Comparison of ENCODE assay signal across 14 mouse cellular contexts in the genomic region with DNA sequence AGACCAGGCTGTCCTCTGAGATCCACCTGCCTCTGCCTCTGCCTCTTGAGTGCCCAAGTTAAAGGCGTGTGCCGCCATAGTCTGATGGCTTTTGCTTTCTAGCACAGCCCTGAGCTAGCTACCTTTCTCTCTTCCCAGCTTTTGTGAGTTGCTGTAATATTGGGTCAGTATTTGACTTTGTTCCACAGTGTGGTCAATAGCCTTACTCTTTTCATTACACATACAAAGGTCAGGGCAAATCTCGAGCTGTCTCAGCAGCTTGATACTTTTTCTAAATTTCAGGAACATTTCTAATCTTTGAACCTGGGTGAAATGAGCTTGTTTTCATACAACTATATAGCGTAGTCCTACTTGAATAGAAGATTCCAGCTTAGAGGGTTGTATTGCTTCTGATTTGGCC. TPM values are rescaled to one million over a fixed set of nuclear protein-coding genes. Genes with fewer than 3 reads are reported as not detected.
DNase-seq lines count a peak whose midpoint lies in the region; ATAC-seq and TF ChIP-seq lines count a peak whose summit lies in the region.
"Had no signal": no experiment of that assay in that cellular context is flagged by ENCODE, and none has a peak within 500 bp of the region (broad histone marks: within the 10 kb centered on the region; RNA-seq: fewer than 3 reads in every experiment).

No protein-coding gene starts in this region.

- peaks cover 12% of the 10 kb centered on the region for H3K4me1 ChIP-seq in kidney, adult 2 months (ENCODE audit: control insufficient read depth, insufficient read depth, low read length)
- H3K4me1 ChIP-seq in MEL (ENCODE audit: control insufficient read depth in 1 of 2, insufficient read depth in 2 of 2, low read length in 2 of 2), result peaks cover 0 to 14% of the 10 kb centered on the region in 2 experiments
- peaks cover 24% of the 10 kb centered on the region for H3K4me1 ChIP-seq in forebrain, embryonic 16.5 days (replicated peaks; ENCODE audit: control insufficient read depth, insufficient read depth, low read length)
- peaks cover 38% of the 10 kb centered on the region for H3K4me1 ChIP-seq in liver, embryonic 15.5 days (replicated peaks)

- DNase-seq in kidney, adult 2 months, result peak; percentile 42
- DNase-seq in kidney, postnatal 25 days, result no peak
- no peak for DNase-seq in MEL (ENCODE audit: low read depth, low spot score)
- DNase-seq in cerebellum, postnatal 10 days, result no peak
- DNase-seq in layer of hippocampus, postnatal 25 days (ENCODE audit: extremely low spot score in 1 of 2, low spot score in 1 of 2), result no peak
- DNase-seq: cerebellum, adult 11 months; heart, postnatal 36 days; right cerebral cortex, adult 18-20 months; thymus, postnatal 25 days had no signal

- no peaks in the 10 kb centered on the region; the same call in 1 of the 2 replicates for H3K36me3 ChIP-seq in kidney, adult 2 months (ENCODE audit: control insufficient read depth, insufficient read depth, low read length)
- peaks cover 10 to 14% of the 10 kb centered on the region in 2 experiments for H3K36me3 ChIP-seq in MEL (ENCODE audit: control insufficient read depth in 1 of 2, insufficient read depth in 2 of 2, low read length in 2 of 2)
- peaks cover 6% of the 10 kb centered on the region for H3K36me3 ChIP-seq in forebrain, embryonic 16.5 days (ENCODE audit: control insufficient read depth, insufficient read depth)
- H3K36me3 ChIP-seq in liver, embryonic 15.5 days (replicated peaks), result peaks cover 17% of the 10 kb centered on the region

- H3K79me2 ChIP-seq in MEL (ENCODE audit: control insufficient read depth, insufficient read depth, low read length, poor library complexity), result peaks cover 29% of the 10 kb centered on the region

- H3K4me3 ChIP-seq in kidney, adult 2 months (ENCODE audit: insufficient read depth, low read depth, low read length), result no peak overlapping the region
- H3K4me3 ChIP-seq in MEL (ENCODE audit: control insufficient read depth in 1 of 2, insufficient read depth in 1 of 2, low read depth in 2 of 2, low read length in 2 of 2), result peak overlapping the region in 1 of 2 experiments; percentile 30; a peak in 2 of 4 replicates
- H3K4me3 ChIP-seq in forebrain, embryonic 16.5 days (replicated peaks; ENCODE audit: low read length), result no peak overlapping the region
- 0 out of 2 replicates have a peak overlapping the region, but pooled peaks have one; percentile 80 for H3K4me3 ChIP-seq in liver, embryonic 15.5 days (replicated peaks)

- no peak for TF ChIP-seq CTCF in kidney, adult 2 months (conservative IDR thresholded peaks at IDR 0.05; ENCODE audit: insufficient read depth, insufficient read length, low read depth, low read length)
- TF ChIP-seq CTCF in MEL (IDR thresholded peaks at IDR 0.05 in 2 of 3, conservative IDR thresholded peaks at IDR 0.05 in 1 of 3; ENCODE audit: control insufficient read depth in 1 of 3, insufficient read depth in 1 of 3, low read depth in 2 of 3, low read length in 3 of 3, poor library complexity in 1 of 3, severe bottlenecking in 1 of 3), result no peak

- no peak for TF ChIP-seq EP300 in MEL (IDR thresholded peaks at IDR 0.05; ENCODE audit: low read depth in 1 of 2, low read length in 2 of 2)

- TF ChIP-seq POLR2A in kidney, adult 2 months (IDR thresholded peaks at IDR 0.05; ENCODE audit: low read depth, low read length), result no peak
- TF ChIP-seq POLR2A in MEL (IDR thresholded peaks at IDR 0.05; ENCODE audit: control insufficient read depth in 1 of 2, insufficient read depth in 1 of 2, low read depth in 1 of 2, low read length in 2 of 2, poor library complexity in 1 of 2), result no peak

- peak overlapping the region; percentile 8 for H3K9ac ChIP-seq in MEL (ENCODE audit: control insufficient read depth, low read depth, low read length, poor library complexity, severe bottlenecking)
- H3K9ac ChIP-seq in forebrain, embryonic 16.5 days (replicated peaks; ENCODE audit: low read depth, low read length), result no peak overlapping the region
- H3K9ac ChIP-seq in liver, embryonic 15.5 days, result no peak overlapping the region

- no peaks in the 10 kb centered on the region for H3K9me3 ChIP-seq in MEL (replicated peaks; ENCODE audit: insufficient read depth, low read length)
- no peaks in the 10 kb centered on the region for H3K9me3 ChIP-seq in forebrain, embryonic 16.5 days (ENCODE audit: control insufficient read depth, low read length)
- H3K9me3 ChIP-seq in liver, embryonic 15.5 days (replicated peaks), result no peaks in the 10 kb centered on the region

- WGBS in kidney, adult 2 months, result 69% methylated on average over 4 of the region's 4 CpGs
- 94% methylated on average over 4 of the region's 4 CpGs for WGBS in forebrain, embryonic 16.5 days
- 80% methylated on average over 4 of the region's 4 CpGs for WGBS in liver, embryonic 15.5 days (ENCODE audit: insufficient replicate concordance)

- no peak for TF ChIP-seq RAD21 in MEL (IDR thresholded peaks at IDR 0.05; ENCODE audit: low read depth, low read length)

- peak overlapping the region; percentile 9; the same call in 1 of the 2 replicates for H3K4me2 ChIP-seq in forebrain, embryonic 16.5 days (ENCODE audit: low read length)
- H3K4me2 ChIP-seq in liver, embryonic 15.5 days, result peak overlapping the region; percentile 87

- no peaks in the 10 kb centered on the region for H3K27me3 ChIP-seq in kidney, adult 2 months (replicated peaks; ENCODE audit: control insufficient read depth, insufficient read depth, low read length)
- no peaks in the 10 kb centered on the region for H3K27me3 ChIP-seq in MEL (ENCODE audit: control insufficient read depth in 1 of 2, insufficient read depth in 2 of 2, low read length in 2 of 2)
- no peaks in the 10 kb centered on the region for H3K27me3 ChIP-seq in forebrain, embryonic 16.5 days (replicated peaks; ENCODE audit: control insufficient read depth, insufficient read depth, low read length)
- no peaks in the 10 kb centered on the region for H3K27me3 ChIP-seq in liver, embryonic 15.5 days

- no peak for ATAC-seq in forebrain, embryonic 16.5 days
- ATAC-seq in liver, embryonic 15.5 days (ENCODE audit: insufficient read depth), result no peak
- ATAC-seq in inflammation-experienced regulatory T-cells, adult 6 months, result no peak
- ATAC-seq: activated CD4-positive, CD25-positive, alpha-beta regulatory T cell, adult 4 months; CD4-positive, CD25-positive, alpha-beta regulatory T cell, adult 4 months had no signal

- H3K27ac ChIP-seq in kidney, adult 2 months (ENCODE audit: insufficient read depth, low read depth, low read length), result no peak overlapping the region
- H3K27ac ChIP-seq in MEL (ENCODE audit: control insufficient read depth, low read depth, low read length), result no peak overlapping the region
- H3K27ac ChIP-seq in forebrain, embryonic 16.5 days (ENCODE audit: low read length), result no peak overlapping the region
- H3K27ac ChIP-seq in liver, embryonic 15.5 days (replicated peaks), result 0 out of 2 replicates have a peak overlapping the region, but pooled peaks have one; percentile 11

TF ChIP-seq in MEL, 35 proteins besides CTCF, POLR2A, EP300 and RAD21 (continues in another document):
- TF ChIP-seq ZC3H11A (IDR thresholded peaks at IDR 0.05; ENCODE audit: low read depth, low read length) (no peak), NRF1 (IDR thresholded peaks at IDR 0.05; ENCODE audit: insufficient read depth, low read depth, low read length, poor library complexity, severe bottlenecking) (no peak), USF1 (IDR thresholded peaks at IDR 0.05; ENCODE audit: low read depth, low read length) (no peak), MAFK (IDR thresholded peaks at IDR 0.05; ENCODE audit: borderline replicate concordance, low read depth, low read length) (no peak)

RNA-seq across cellular contexts. Expression of a gene that starts 1.9 kb away (rescaled TPM):
- 32.6 and 37.4 TPM in 2 replicates for polyA plus RNA-seq in kidney, adult 2 months (2012; rRNA removed)
- 46.2 and 48.4 TPM in 2 replicates for total RNA-seq in MEL (2012; rRNA removed)
- 100 to 1,000 TPM in 1 of 2 experiments, 10 to 100 TPM in 1; 51.8 to 194 TPM for polyA plus RNA-seq in MEL (2012; ENCODE audit: insufficient read depth in 1 of 2, insufficient read length in 2 of 2, low read depth in 1 of 2, low replicate concordance in 2 of 2, missing spikeins in 1 of 2)
- 7.2 and 9.2 TPM in 2 replicates for polyA plus RNA-seq in forebrain, embryonic 16.5 days (2015; fragmentation: Nextera tagmentation; extraction: Ambion mirVana)
- polyA plus RNA-seq in liver, embryonic 15.5 days (2015; fragmentation: Nextera tagmentation; extraction: Ambion mirVana), result 9.1 and 10.3 TPM in 2 replicates
- 1 to 10 TPM; 2.9 to 4.1 (median 3.6) TPM for polyA plus RNA-seq in inflammation-experienced regulatory T-cells, adult 6 months (2017; shearing (Covaris generic))
- total RNA-seq in layer of hippocampus, postnatal 25 days (2021), result 10 to 100 TPM; 42.1 to 42.9 TPM

RNA-seq across cellular contexts. Expression of a gene that starts 32.3 kb away (rescaled TPM):
- 0.79 and 0.86 TPM in 2 replicates for polyA plus RNA-seq in kidney, adult 2 months (2012; rRNA removed)
- not detected in 2 replicates for total RNA-seq in MEL (2012; rRNA removed)
- polyA plus RNA-seq in MEL (2012; ENCODE audit: insufficient read depth in 1 of 2, insufficient read length in 2 of 2, low read depth in 1 of 2, low replicate concordance in 2 of 2, missing spikeins in 1 of 2), result not detected
- polyA plus RNA-seq in forebrain, embryonic 16.5 days (2015; fragmentation: Nextera tagmentation; extraction: Ambion mirVana), result 0.22 and 0.25 TPM in 2 replicates
- 0.94 and 1.0 TPM in 2 replicates for polyA plus RNA-seq in liver, embryonic 15.5 days (2015; fragmentation: Nextera tagmentation; extraction: Ambion mirVana)
- polyA plus RNA-seq in inflammation-experienced regulatory T-cells, adult 6 months (2017; shearing (Covaris generic)), result under 1 TPM; 0.44 to 0.62 (median 0.50) TPM
- under 1 TPM; 0.56 to 0.98 TPM for total RNA-seq in layer of hippocampus, postnatal 25 days (2021)

RNA-seq across cellular contexts. Expression of a gene that starts 32.4 kb away (rescaled TPM):
- 0.77 and 0.88 TPM in 2 replicates for polyA plus RNA-seq in kidney, adult 2 months (2012; rRNA removed)
- 22.0 and 25.1 TPM in 2 replicates for total RNA-seq in MEL (2012; rRNA removed)
- 10 to 100 TPM in 1 of 2 experiments, not detected in 1; 21.9 TPM for polyA plus RNA-seq in MEL (2012; ENCODE audit: insufficient read depth in 1 of 2, insufficient read length in 2 of 2, low read depth in 1 of 2, low replicate concordance in 2 of 2, missing spikeins in 1 of 2)
- polyA plus RNA-seq in forebrain, embryonic 16.5 days (2015; fragmentation: Nextera tagmentation; extraction: Ambion mirVana), result 8.8 and 9.2 TPM in 2 replicates
- 5.4 and 5.9 TPM in 2 replicates for polyA plus RNA-seq in liver, embryonic 15.5 days (2015; fragmentation: Nextera tagmentation; extraction: Ambion mirVana)
- 1 to 10 TPM; 1.9 to 4.2 (median 2.1) TPM for polyA plus RNA-seq in inflammation-experienced regulatory T-cells, adult 6 months (2017; shearing (Covaris generic))
- 1 to 10 TPM; 3.4 to 4.0 TPM for total RNA-seq in layer of hippocampus, postnatal 25 days (2021)

RNA-seq across cellular contexts. Expression of a gene that starts 32.5 kb away (rescaled TPM):
- 2.9 and 4.3 TPM in 2 replicates for polyA plus RNA-seq in kidney, adult 2 months (2012; rRNA removed)
- total RNA-seq in MEL (2012; rRNA removed), result 60.1 and 64.1 TPM in 2 replicates
- polyA plus RNA-seq in MEL (2012; ENCODE audit: insufficient read depth in 1 of 2, insufficient read length in 2 of 2, low read depth in 1 of 2, low replicate concordance in 2 of 2, missing spikeins in 1 of 2), result 10 to 100 TPM in 1 of 2 experiments, not detected in 1; 53.6 TPM
- 28.4 TPM in 2 replicates for polyA plus RNA-seq in forebrain, embryonic 16.5 days (2015; fragmentation: Nextera tagmentation; extraction: Ambion mirVana)
- 9.9 and 12.9 TPM in 2 replicates for polyA plus RNA-seq in liver, embryonic 15.5 days (2015; fragmentation: Nextera tagmentation; extraction: Ambion mirVana)
- 10 to 100 TPM; 45.1 to 66.1 (median 45.9) TPM for polyA plus RNA-seq in inflammation-experienced regulatory T-cells, adult 6 months (2017; shearing (Covaris generic))
- total RNA-seq in layer of hippocampus, postnatal 25 days (2021), result 10 to 100 TPM; 25.9 to 34.3 TPM
